Mouse (Mus musculus): ENCODE results near the gene Olfr782.
"Not testable (repeated sequence)": the region's sequence is repeated elsewhere in the genome, so short reads cannot be mapped to it uniquely, and the experiment has no call there.

The Olfr782 gene

GRCm38 (mm10) chr10:129348550-129348949 is at the start of gene Olfr782:
Gene Olfr782, plus strand, starts transcription at chr10:129348850.
- DNase-seq = no peak

- DNase-seq = not testable (repeated sequence)
Observed at GRCm38 (mm10) chr10:129312973-129313372, 35.7 kb upstream of the Olfr782 start.

GRCm38 (mm10) chr10:129313521-129313920 is 35.1 kb upstream of the Olfr782 start:
- DNase-seq = not testable (repeated sequence)

GRCm38 (mm10) chr10:129317817-129318216 is 30.8 kb upstream of the Olfr782 start, which contains the start of gene Olfr780:
Gene Olfr780, plus strand, starts transcription at chr10:129318117.
- no peak for DNase-seq

- DNase-seq = no peak
Observed at GRCm38 (mm10) chr10:129328554-129328953, 20.1 kb upstream of the Olfr782 start, which contains the start of gene Olfr781. Gene Olfr781, plus strand, starts transcription at chr10:129328854.

- DNase-seq = not testable (repeated sequence)
Observed at GRCm38 (mm10) chr10:129352475-129352874, 3.8 kb downstream of the Olfr782 start.

- not testable (repeated sequence) for DNase-seq
Observed at GRCm38 (mm10) chr10:129356496-129356895, 7.8 kb downstream of the Olfr782 start.

- no peak for DNase-seq
Observed at GRCm38 (mm10) chr10:129357307-129357706, 8.7 kb downstream of the Olfr782 start.

- not testable (repeated sequence) for DNase-seq
Observed at GRCm38 (mm10) chr10:129374051-129374450, 25.4 kb downstream of the Olfr782 start.

GRCm38 (mm10) chr10:129383783-129384182 is 35.1 kb downstream of the Olfr782 start, which contains the start of gene Olfr784:
Gene Olfr784, plus strand, starts transcription at chr10:129384083.
- no peak for DNase-seq

- no peak for DNase-seq
Observed at GRCm38 (mm10) chr10:129400892-129401291, 52.2 kb downstream of the Olfr782 start.
